Mouse (Mus musculus) intestine, postnatal 0 days (tissue): ENCODE data around the gene Fgfr2. TPM values are rescaled to one million over a fixed set of nuclear protein-coding genes. Genes with fewer than 3 reads are reported as not detected.

ENCODE experiments used
- ATAC-seq: fragments of 200-750 bp; cut with Nextera tagmentation; 2 replicates; pipeline ENCODE4 v1.8.0; 2017; ENCODE audit warnings: mild to moderate bottlenecking, moderate TSS enrichment, moderate library complexity
- H3K27ac ChIP-seq: fragments of 300-500 bp; sonication (generic); 2 replicates; pipeline ENCODE4 v1.5.1; 2014; ENCODE audit warnings: mild to moderate bottlenecking, low read depth, low read length, moderate library complexity
- H3K27me3 ChIP-seq: fragments of 300-500 bp; sonication (generic); replicated peaks from 2 replicates; pipeline ENCODE4 v1.6.1; 2014; ENCODE audit warnings: low read length, mixed read lengths; ENCODE audit not compliant: control insufficient read depth, insufficient read depth
- H3K36me3 ChIP-seq: fragments of 300-500 bp; sonication (generic); 2 replicates; pipeline ENCODE4 v1.6.1; 2014; ENCODE audit warnings: mild to moderate bottlenecking, moderate library complexity; ENCODE audit not compliant: control insufficient read depth, insufficient read depth
- H3K4me1 ChIP-seq: fragments of 300-500 bp; sonication (generic); replicated peaks from 2 replicates; pipeline ENCODE4 v1.6.1; 2014; ENCODE audit warnings: antibody characterized with exemption, low read length, mixed read lengths; ENCODE audit not compliant: control insufficient read depth, insufficient read depth
- H3K4me2 ChIP-seq: fragments of 300-500 bp; sonication (generic); replicated peaks from 2 replicates; pipeline ENCODE4 v1.6.1; 2014; ENCODE audit warnings: low read depth, mild to moderate bottlenecking, moderate library complexity
- H3K4me3 ChIP-seq: fragments of 300-500 bp; sonication (generic); 2 replicates; pipeline ENCODE4 v1.5.1; 2014; ENCODE audit warnings: low read depth, low read length
- H3K9ac ChIP-seq: fragments of 300-500 bp; sonication (generic); 2 replicates; pipeline ENCODE4 v1.6.1; 2014; ENCODE audit warnings: mild to moderate bottlenecking, low read depth, low read length
- H3K9me3 ChIP-seq: fragments of 300-500 bp; sonication (generic); 2 replicates; pipeline ENCODE4 v1.6.1; 2016; ENCODE audit warnings: mixed run types; ENCODE audit not compliant: control insufficient read depth
- CTCF ChIP-seq: sonication (generic); IDR thresholded peaks from 2 replicates; pipeline ENCODE4 v1.5.1; 2016; ENCODE audit warnings: low read depth, mild to moderate bottlenecking, control low read depth, antibody characterized with exemption, moderate library complexity
- WGBS: fragments of 180-500 bp; shearing (Covaris S2); extraction: QIAGEN DNeasy Blood & Tissue Kit; methylation state at CpG from one replicate; pipeline ENCODE4 v1.1.7; 2014; 5-methylcytosine and 5-hydroxymethylcytosine counted together
- polyA plus RNA-seq: library from polyadenylated mRNA; unstranded; fragments of >200 nt; fragmentation: Nextera tagmentation; extraction: Ambion mirVana; gene quantifications from 2 replicates; pipeline ENCODE4 v1.2.1, GENCODE M21; 2015

Gene Fgfr2
- polyA plus RNA-seq, 1 experiment from 2014 or later: 29.5 TPM

DNA sequence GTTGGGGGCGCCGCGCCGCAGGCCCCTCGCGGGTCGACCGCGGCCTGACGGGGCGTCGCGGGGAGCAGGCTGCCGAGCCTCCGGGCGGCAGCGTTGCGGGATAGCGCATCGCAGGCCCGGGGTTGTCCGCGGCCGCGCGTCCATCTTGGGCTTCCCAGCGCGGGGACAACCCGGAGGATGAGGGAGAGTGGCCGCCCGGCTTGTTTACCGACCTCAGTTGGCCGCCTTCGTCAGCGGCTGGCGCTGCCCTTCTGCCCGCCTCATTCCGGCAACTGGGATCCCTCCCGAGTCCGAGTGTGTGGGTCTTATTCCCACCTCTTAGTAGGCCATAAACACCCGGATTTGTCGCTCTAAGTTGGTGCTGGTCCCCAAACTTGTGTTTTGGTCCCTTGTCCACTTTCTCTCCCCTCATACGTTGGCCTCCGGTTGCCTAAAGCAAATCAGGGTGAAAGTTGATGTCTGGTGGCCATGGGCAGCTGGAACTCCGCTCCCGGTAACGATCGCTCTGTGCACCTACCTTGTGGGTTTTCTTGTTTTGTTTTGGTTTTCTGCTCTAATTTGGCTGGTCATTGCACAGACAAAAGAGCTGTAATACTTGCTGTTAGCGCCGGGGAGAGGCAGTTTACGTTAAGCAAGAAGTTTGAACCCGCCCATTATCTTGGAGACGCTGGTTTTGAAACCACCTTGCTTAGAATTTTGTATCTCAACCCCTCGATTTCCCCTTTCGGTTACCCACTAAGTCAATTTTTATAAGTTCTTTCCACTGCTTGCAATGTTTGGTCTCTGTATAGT is 191.4 kb downstream of the Fgfr2 start:
- Histone ChIP-seq H3K9ac (peak overlapping the region; percentile 97), H3K27ac (peak overlapping the region; percentile 98), H3K4me1 (no peaks in the 10 kb centered on the region), H3K4me3 (peak overlapping the region; percentile 97), H3K36me3 (no peaks in the 10 kb centered on the region), H3K9me3 (no peaks in the 10 kb centered on the region), H3K27me3 (no peaks in the 10 kb centered on the region), H3K4me2 (peak overlapping the region; percentile 77)
- peak; percentile 30; the same call in 1 of the 2 replicates for ATAC-seq
- WGBS: under 1% methylated on average over 31 of the region's 55 CpGs
- no peak for TF ChIP-seq CTCF

- under 1% methylated on average over 70 of the region's 93 CpGs for WGBS
- Histone ChIP-seq H3K9ac (peak within 1 kb of the TSS; percentile 97), H3K4me2 (peak within 1 kb of the TSS; percentile 77), H3K4me3 (peak within 1 kb of the TSS; percentile 97), H3K36me3 (no peaks in the 10 kb centered on the region), H3K9me3 (no peaks in the 10 kb centered on the region), H3K27ac (peak within 1 kb of the TSS; percentile 98), H3K27me3 (no peaks in the 10 kb centered on the region), H3K4me1 (no peaks in the 10 kb centered on the region)
- peak; percentile 99 for ATAC-seq
- TF ChIP-seq CTCF: no peak
These were observed 192.1 kb downstream of the Fgfr2 start, which contains the start of gene Zranb1 for GRCm38 (mm10) chr7:132930850-132931559. Gene Zranb1 (plus strand): TSS chr7:132931142.

GRCm38 (mm10) chr7:132930055-132930454 is 193.1 kb downstream of the Fgfr2 start:
- WGBS: 87% methylated on average over 5 of the region's 5 CpGs
- peak overlapping the region; percentile 97 for H3K4me3 ChIP-seq

GRCm38 (mm10) chr7:132927201-132927600 is 195.9 kb downstream of the Fgfr2 start:
- Histone ChIP-seq H3K4me2 (no peak overlapping the region), H3K4me3 (no peak overlapping the region), H3K36me3 (no peaks in the 10 kb centered on the region), H3K27ac (no peak overlapping the region), H3K9ac (no peak overlapping the region), H3K4me1 (no peaks in the 10 kb centered on the region), H3K27me3 (no peaks in the 10 kb centered on the region), H3K9me3 (no peaks in the 10 kb centered on the region)
- WGBS: 61% methylated on average over 3 of the region's 3 CpGs
- no peak for TF ChIP-seq CTCF
- ATAC-seq: no peak

More at GRCm38 (mm10) chr7:132930055-132930454, 193.1 kb downstream of the Fgfr2 start:
- ATAC-seq: no peak
- Histone ChIP-seq H3K27ac (0 out of 2 replicates have a peak overlapping the region, but pooled peaks have one; percentile 98), H3K9ac (no peak overlapping the region), H3K4me1 (no peaks in the 10 kb centered on the region), H3K4me2 (peak overlapping the region; percentile 77), H3K36me3 (no peaks in the 10 kb centered on the region), H3K9me3 (no peaks in the 10 kb centered on the region), H3K27me3 (no peaks in the 10 kb centered on the region)
- peak; percentile 51 for TF ChIP-seq CTCF

DNA sequence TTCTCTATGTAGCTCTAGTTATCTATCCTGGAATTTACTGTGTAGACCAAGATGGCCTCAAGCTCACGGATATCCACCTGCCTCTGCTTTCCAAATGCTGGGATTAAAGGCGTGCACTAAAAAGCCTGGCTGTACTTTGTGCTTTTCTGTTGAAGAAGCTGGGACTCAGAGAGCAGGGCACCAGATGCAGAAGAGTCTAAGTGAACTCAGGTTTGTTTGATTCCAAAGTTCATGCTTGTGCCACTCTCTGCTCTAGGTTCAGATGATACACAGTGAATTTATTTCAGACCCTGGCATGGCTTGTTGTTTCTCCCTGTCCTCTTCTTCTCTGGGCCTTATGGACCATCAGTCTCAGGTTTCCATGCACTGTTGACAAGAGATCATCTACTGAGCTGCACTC is 197.9 kb downstream of the Fgfr2 start:
- no peak overlapping the region for H3K9ac ChIP-seq
- WGBS: 40% methylated on average over 2 of the region's 2 CpGs
- H3K36me3 ChIP-seq: no peaks in the 10 kb centered on the region
- H3K4me2 ChIP-seq: 0 out of 2 replicates have a peak overlapping the region, but pooled peaks have one; percentile 0
- H3K27ac ChIP-seq: peak overlapping the region; percentile 3; the same call in 1 of the 2 replicates
- no peaks in the 10 kb centered on the region for H3K4me1 ChIP-seq
- H3K27me3 ChIP-seq: no peaks in the 10 kb centered on the region
- peak; percentile 81 for ATAC-seq
- H3K4me3 ChIP-seq: no peak overlapping the region
- no peaks in the 10 kb centered on the region for H3K9me3 ChIP-seq
- no peak for TF ChIP-seq CTCF

GRCm38 (mm10) chr7:132921971-132922370 is 201.2 kb downstream of the Fgfr2 start:
- TF ChIP-seq CTCF: no peak
- 58% methylated on average over 3 of the region's 3 CpGs for WGBS
- ATAC-seq: no peak

More at GRCm38 (mm10) chr7:132921971-132922370, 201.2 kb downstream of the Fgfr2 start:
- no peak overlapping the region for H3K27ac ChIP-seq
- H3K36me3 ChIP-seq: no peaks in the 10 kb centered on the region
- H3K4me2 ChIP-seq: no peak overlapping the region
- H3K4me3 ChIP-seq: no peak overlapping the region
- no peaks in the 10 kb centered on the region for H3K4me1 ChIP-seq
- H3K9me3 ChIP-seq: 0 out of 2 replicates have a peak, but pooled peaks cover 6% of the 10 kb centered on the region
- H3K27me3 ChIP-seq: no peaks in the 10 kb centered on the region
- no peak overlapping the region for H3K9ac ChIP-seq
